Mouse (Mus musculus) heart, embryonic 11.5 days (tissue): Measurements from ENCODE around the gene Cnpy3. TPM values are rescaled to one million over a fixed set of nuclear protein-coding genes. Genes with fewer than 3 reads are reported as not detected.
A peak's percentile ranks its signal among the peaks of the same experiment; 100 is the strongest.

Experiments used
- ATAC-seq: fragments of 200-750 bp; cut with Nextera tagmentation; replicated peaks from 2 replicates; pipeline ENCODE4 v1.8.0; 2017; ENCODE audit warnings: moderate library complexity; ENCODE audit not compliant: insufficient number of reproducible peaks, low FRiP score, low TSS enrichment
- H3K27ac ChIP-seq: fragments of 300-500 bp; sonication (generic); 2 replicates; pipeline ENCODE4 v1.5.1; 2014; ENCODE audit warnings: mild to moderate bottlenecking, low read depth, low read length
- H3K27me3 ChIP-seq: fragments of 300-500 bp; sonication (generic); 2 replicates; pipeline ENCODE4 v1.6.1; 2014; ENCODE audit warnings: mild to moderate bottlenecking, low read length, mixed read lengths; ENCODE audit not compliant: control insufficient read depth, insufficient read depth
- H3K36me3 ChIP-seq: fragments of 300-500 bp; sonication (generic); 2 replicates; pipeline ENCODE4 v1.6.1; 2014; ENCODE audit warnings: mild to moderate bottlenecking, low read length, moderate library complexity, mixed read lengths; ENCODE audit not compliant: control insufficient read depth, insufficient read depth
- H3K4me1 ChIP-seq: fragments of 300-500 bp; sonication (generic); 2 replicates; pipeline ENCODE4 v1.6.1; 2014; ENCODE audit warnings: low read length; ENCODE audit not compliant: control insufficient read depth, insufficient read depth
- H3K4me2 ChIP-seq: fragments of 300-500 bp; sonication (generic); 2 replicates; pipeline ENCODE4 v1.6.1; 2014; ENCODE audit warnings: mild to moderate bottlenecking, moderate library complexity
- H3K4me3 ChIP-seq: fragments of 300-500 bp; sonication (generic); 2 replicates; pipeline ENCODE4 v1.5.1; 2014; ENCODE audit warnings: low read depth, low read length
- H3K9ac ChIP-seq: fragments of 300-500 bp; sonication (generic); 2 replicates; pipeline ENCODE4 v1.6.1; 2014; ENCODE audit warnings: mild to moderate bottlenecking, low read depth, low read length, moderate library complexity
- H3K9me3 ChIP-seq: fragments of 300-500 bp; sonication (generic); replicated peaks from 2 replicates; pipeline ENCODE4 v1.6.1; 2016; ENCODE audit warnings: low read length; ENCODE audit not compliant: control insufficient read depth
- WGBS: fragments of 180-500 bp; shearing (Covaris S2); extraction: QIAGEN DNeasy Blood & Tissue Kit; methylation state at CpG from one replicate; pipeline ENCODE4 v1.1.7; 2014; ENCODE audit not compliant: insufficient replicate concordance; 5-methylcytosine and 5-hydroxymethylcytosine counted together
- polyA plus RNA-seq: library from polyadenylated mRNA; unstranded; fragments of >200 nt; fragmentation: Nextera tagmentation; extraction: Ambion mirVana; gene quantifications from 2 replicates; pipeline ENCODE4 v1.2.1, GENCODE M21; 2014

The Cnpy3 gene
- polyA plus RNA-seq, 1 experiment from 2014 or later = 46.5 TPM

- Histone ChIP-seq H3K4me2 (peak within 1 kb of the TSS; percentile 89), H3K9me3 (no peaks in the 10 kb centered on the region), H3K9ac (peak within 1 kb of the TSS; percentile 88), H3K36me3 (no peaks in the 10 kb centered on the region), H3K27ac (peak within 1 kb of the TSS; percentile 91), H3K4me1 (peaks cover 26% of the 10 kb centered on the region), H3K27me3 (no peaks in the 10 kb centered on the region), H3K4me3 (peak within 1 kb of the TSS; percentile 93)
- WGBS = 2% methylated on average over 48 of the region's 48 CpGs
- ATAC-seq = peak; percentile 93
Observed at GRCm38 (mm10) chr17:46704887-46705835, 46.9 kb downstream of the Cnpy3 start, which contains the start of gene Ppp2r5d. Gene Ppp2r5d, minus strand, starts transcription at chr17:46705111.

- peaks cover 26% of the 10 kb centered on the region for H3K4me1 ChIP-seq
- peak overlapping the region; percentile 89 for H3K4me2 ChIP-seq
- 4% methylated on average over 40 of the region's 41 CpGs for WGBS
- ATAC-seq = peak; percentile 77
- H3K27ac ChIP-seq = peak overlapping the region; percentile 91
- no peaks in the 10 kb centered on the region for H3K27me3 ChIP-seq
- peak overlapping the region; percentile 93 for H3K4me3 ChIP-seq
- no peaks in the 10 kb centered on the region for H3K9me3 ChIP-seq
- H3K9ac ChIP-seq = peak overlapping the region; percentile 88
- H3K36me3 ChIP-seq = no peaks in the 10 kb centered on the region; the same call in 1 of the 2 replicates
Observed at GRCm38 (mm10) chr17:46703971-46704886, 47.8 kb downstream of the Cnpy3 start.

GRCm38 (mm10) chr17:46702506-46702905, 49.5 kb downstream of the Cnpy3 start:
- no peak for ATAC-seq
- H3K9me3 ChIP-seq = no peaks in the 10 kb centered on the region
- no peak overlapping the region for H3K4me3 ChIP-seq
- peak overlapping the region; percentile 88 for H3K9ac ChIP-seq
- H3K4me1 ChIP-seq = peaks cover 26% of the 10 kb centered on the region
- WGBS = 87% methylated on average over 5 of the region's 5 CpGs
- H3K27me3 ChIP-seq = no peaks in the 10 kb centered on the region
- peak overlapping the region; percentile 89; the same call in 1 of the 2 replicates for H3K4me2 ChIP-seq
- H3K36me3 ChIP-seq = no peaks in the 10 kb centered on the region; the same call in 1 of the 2 replicates
- H3K27ac ChIP-seq = no peak overlapping the region

- no peak for ATAC-seq
- Histone ChIP-seq H3K4me3 (no peak overlapping the region), H3K27ac (no peak overlapping the region), H3K36me3 (no peaks in the 10 kb centered on the region; the same call in 1 of the 2 replicates), H3K4me1 (peaks cover 26% of the 10 kb centered on the region), H3K9ac (peak overlapping the region; percentile 52; the same call in 1 of the 2 replicates), H3K27me3 (no peaks in the 10 kb centered on the region), H3K4me2 (no peak overlapping the region), H3K9me3 (no peaks in the 10 kb centered on the region)
- WGBS = 83% methylated on average over 12 of the region's 12 CpGs
Observed at GRCm38 (mm10) chr17:46702100-46702499, 49.9 kb downstream of the Cnpy3 start.

GRCm38 (mm10) chr17:46701489-46701888, 50.5 kb downstream of the Cnpy3 start:
- Histone ChIP-seq H3K9ac (no peak overlapping the region; the same call in 1 of the 2 replicates), H3K9me3 (no peaks in the 10 kb centered on the region), H3K27me3 (no peaks in the 10 kb centered on the region), H3K4me2 (no peak overlapping the region), H3K27ac (no peak overlapping the region), H3K4me3 (no peak overlapping the region), H3K36me3 (no peaks in the 10 kb centered on the region; the same call in 1 of the 2 replicates), H3K4me1 (peaks cover 26% of the 10 kb centered on the region)
- WGBS = 80% methylated on average over 12 of the region's 12 CpGs
- no peak for ATAC-seq

GRCm38 (mm10) chr17:46699912-46700311, 52.1 kb downstream of the Cnpy3 start:
- no peak overlapping the region for H3K4me2 ChIP-seq
- no peak overlapping the region for H3K9ac ChIP-seq
- H3K9me3 ChIP-seq = no peaks in the 10 kb centered on the region
- H3K4me1 ChIP-seq = peaks cover 18% of the 10 kb centered on the region
- no peaks in the 10 kb centered on the region for H3K27me3 ChIP-seq
- no peak overlapping the region for H3K27ac ChIP-seq
- no peak for ATAC-seq
- no peaks in the 10 kb centered on the region; the same call in 1 of the 2 replicates for H3K36me3 ChIP-seq
- no peak overlapping the region for H3K4me3 ChIP-seq
- 90% methylated on average over 3 of the region's 3 CpGs for WGBS

- Histone ChIP-seq H3K9ac (no peak overlapping the region), H3K27ac (no peak overlapping the region), H3K36me3 (no peaks in the 10 kb centered on the region; the same call in 1 of the 2 replicates), H3K4me3 (no peak overlapping the region), H3K4me1 (peaks cover 18% of the 10 kb centered on the region), H3K9me3 (no peaks in the 10 kb centered on the region), H3K4me2 (no peak overlapping the region), H3K27me3 (no peaks in the 10 kb centered on the region)
- ATAC-seq = peak; percentile 39; the same call in 1 of the 2 replicates
- WGBS = 69% methylated on average over 5 of the region's 5 CpGs
Observed at GRCm38 (mm10) chr17:46699245-46699644, 52.8 kb downstream of the Cnpy3 start.

- no peaks in the 10 kb centered on the region; the same call in 1 of the 2 replicates for H3K36me3 ChIP-seq
- no peak overlapping the region for H3K4me3 ChIP-seq
- ATAC-seq = no peak
- H3K9ac ChIP-seq = no peak overlapping the region
- H3K9me3 ChIP-seq = no peaks in the 10 kb centered on the region
- no peak overlapping the region for H3K4me2 ChIP-seq
- H3K4me1 ChIP-seq = peaks cover 12% of the 10 kb centered on the region
- 86% methylated on average over 6 of the region's 6 CpGs for WGBS
- H3K27me3 ChIP-seq = no peaks in the 10 kb centered on the region
- no peak overlapping the region for H3K27ac ChIP-seq
Observed at GRCm38 (mm10) chr17:46698515-46698914, 53.5 kb downstream of the Cnpy3 start.
